Mouse (Mus musculus) CD4-positive helper T cell, adult 2 months (primary cell): ENCODE measurements around the gene B3galt4.

Experiments used
- DNase-seq: peaks from one replicate; pipeline ENCODE4 v3.0.0-alpha.2; 2012; ENCODE audit warnings: low read depth, missing footprints, low spot score

The B3galt4 gene

GRCm38 (mm10) chr17:33920282-33921097, 30.8 kb downstream of the B3galt4 start:
- DNase-seq, result peak; percentile 87

- peak; percentile 92 for DNase-seq
Observed at GRCm38 (mm10) chr17:33919351-33920281, 31.7 kb downstream of the B3galt4 start.

GRCm38 (mm10) chr17:33918293-33919203, 32.7 kb downstream of the B3galt4 start:
- DNase-seq, result peak; percentile 74

- no peak for DNase-seq
Observed at GRCm38 (mm10) chr17:33917656-33918292, 33.5 kb downstream of the B3galt4 start.

- DNase-seq, result no peak
Observed at GRCm38 (mm10) chr17:33916847-33917655, 34.2 kb downstream of the B3galt4 start.

- no peak for DNase-seq
Observed at GRCm38 (mm10) chr17:33916294-33916693, 35.0 kb downstream of the B3galt4 start.

GRCm38 (mm10) chr17:33915671-33916250, 35.5 kb downstream of the B3galt4 start, which contains the start of the genes Tapbp and Zbtb22:
Tapbp (plus strand) TSS chr17:33915899.
Zbtb22 (plus strand) TSS chr17:33915904.
- DNase-seq, result peak; percentile 97

- peak; percentile 45 for DNase-seq
Observed at GRCm38 (mm10) chr17:33914969-33915391, 36.3 kb downstream of the B3galt4 start.

- DNase-seq, result no peak
Observed at GRCm38 (mm10) chr17:33913905-33914304, 37.4 kb downstream of the B3galt4 start.

- no peak for DNase-seq
Observed at GRCm38 (mm10) chr17:33913264-33913663, 38.0 kb downstream of the B3galt4 start.

GRCm38 (mm10) chr17:33911813-33912414, 39.4 kb downstream of the B3galt4 start:
- no peak for DNase-seq

- no peak for DNase-seq
Observed at GRCm38 (mm10) chr17:33911052-33911812, 40.1 kb downstream of the B3galt4 start.

- DNase-seq, result peak; percentile 79
Observed at GRCm38 (mm10) chr17:33910346-33911051, 40.8 kb downstream of the B3galt4 start.

- DNase-seq, result peak; percentile 80
Observed at GRCm38 (mm10) chr17:33909869-33910250, 41.4 kb downstream of the B3galt4 start.

GRCm38 (mm10) chr17:33909077-33909868, 42.0 kb downstream of the B3galt4 start, which contains the start of gene Daxx:
Daxx (plus strand) TSS chr17:33909414.
- peak; percentile 99 for DNase-seq

GRCm38 (mm10) chr17:33908331-33909076, 42.8 kb downstream of the B3galt4 start:
- DNase-seq, result no peak
